Mouse (Mus musculus) midbrain, embryonic 15.5 days (tissue): ENCODE measurements around the gene Zfp697. TPM values are rescaled to one million over a fixed set of nuclear protein-coding genes. Genes with fewer than 3 reads are reported as not detected.

ENCODE experiments used
- ATAC-seq: fragments of 200-750 bp; cut with Nextera tagmentation; replicated peaks from 2 replicates; pipeline ENCODE4 v1.8.0; 2017; ENCODE audit warnings: moderate TSS enrichment
- H3K27ac ChIP-seq: fragments of 300-500 bp; sonication (generic); 2 replicates; pipeline ENCODE4 v1.5.1; 2015; ENCODE audit warnings: mild to moderate bottlenecking, inconsistent platforms
- H3K27me3 ChIP-seq: fragments of 300-500 bp; sonication (generic); replicated peaks from 2 replicates; pipeline ENCODE4 v1.6.1; 2015; ENCODE audit warnings: inconsistent platforms
- H3K36me3 ChIP-seq: fragments of 300-500 bp; sonication (generic); replicated peaks from 2 replicates; pipeline ENCODE4 v1.6.1; 2015; ENCODE audit warnings: inconsistent platforms
- H3K4me1 ChIP-seq: fragments of 300-500 bp; sonication (generic); 2 replicates; pipeline ENCODE4 v1.6.1; 2015; ENCODE audit warnings: inconsistent platforms
- H3K4me2 ChIP-seq: fragments of 300-500 bp; sonication (generic); 2 replicates; pipeline ENCODE4 v1.6.1; 2015; ENCODE audit warnings: inconsistent platforms, mild to moderate bottlenecking, moderate library complexity
- H3K4me3 ChIP-seq: fragments of 300-500 bp; sonication (generic); 2 replicates; pipeline ENCODE4 v1.5.1; 2015; ENCODE audit warnings: mild to moderate bottlenecking, inconsistent platforms
- H3K9ac ChIP-seq: fragments of 300-500 bp; sonication (generic); 2 replicates; pipeline ENCODE4 v1.6.1; 2015; ENCODE audit warnings: mild to moderate bottlenecking, inconsistent platforms
- H3K9me3 ChIP-seq: fragments of 300-500 bp; sonication (generic); 2 replicates; pipeline ENCODE4 v1.6.1; 2016; ENCODE audit warnings: inconsistent platforms
- WGBS: fragments of 180-500 bp; shearing (Covaris S2); methylation state at CpG from one replicate; pipeline ENCODE4 v1.1.7; 2015; ENCODE audit warnings: mixed read lengths; 5-methylcytosine and 5-hydroxymethylcytosine counted together
- polyA plus RNA-seq: library from polyadenylated mRNA; unstranded; fragments of >200 nt; fragmentation: Nextera tagmentation; extraction: Ambion mirVana; gene quantifications from 2 replicates; pipeline ENCODE4 v1.2.1, GENCODE M21; 2015

The Zfp697 gene
- polyA plus RNA-seq, 1 experiment from 2014 or later, result 19.8 TPM

DNA sequence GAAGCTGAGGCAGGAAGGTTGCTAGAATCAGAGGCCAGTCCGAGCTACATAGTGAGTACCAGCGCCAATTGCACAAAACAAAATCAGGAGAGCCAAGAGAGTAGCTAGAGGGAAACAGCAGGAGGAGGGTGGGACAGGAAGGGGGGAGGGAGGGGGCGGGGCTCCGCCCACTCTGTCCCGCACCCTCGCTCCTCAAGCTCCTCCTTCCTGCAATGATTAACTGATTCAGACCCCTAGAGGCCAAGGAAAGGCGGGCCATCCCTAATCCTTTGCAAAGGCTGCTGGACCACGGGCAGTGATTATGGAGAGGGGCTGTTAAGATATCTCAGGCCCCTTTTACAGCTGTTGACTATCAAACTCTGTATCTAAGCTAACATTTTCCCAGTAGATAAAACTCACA lies 33.6 kb upstream of the Zfp697 start:
- 16% methylated on average over 8 of the region's 8 CpGs for WGBS
- no peaks in the 10 kb centered on the region for H3K9me3 ChIP-seq
- no peak overlapping the region for H3K9ac ChIP-seq
- H3K4me1 ChIP-seq, result no peaks in the 10 kb centered on the region
- no peak overlapping the region for H3K4me3 ChIP-seq
- H3K27ac ChIP-seq, result no peak overlapping the region
- H3K27me3 ChIP-seq, result no peaks in the 10 kb centered on the region
- H3K4me2 ChIP-seq, result no peak overlapping the region
- ATAC-seq, result peak; percentile 42; the same call in 1 of the 2 replicates
- no peaks in the 10 kb centered on the region for H3K36me3 ChIP-seq

DNA sequence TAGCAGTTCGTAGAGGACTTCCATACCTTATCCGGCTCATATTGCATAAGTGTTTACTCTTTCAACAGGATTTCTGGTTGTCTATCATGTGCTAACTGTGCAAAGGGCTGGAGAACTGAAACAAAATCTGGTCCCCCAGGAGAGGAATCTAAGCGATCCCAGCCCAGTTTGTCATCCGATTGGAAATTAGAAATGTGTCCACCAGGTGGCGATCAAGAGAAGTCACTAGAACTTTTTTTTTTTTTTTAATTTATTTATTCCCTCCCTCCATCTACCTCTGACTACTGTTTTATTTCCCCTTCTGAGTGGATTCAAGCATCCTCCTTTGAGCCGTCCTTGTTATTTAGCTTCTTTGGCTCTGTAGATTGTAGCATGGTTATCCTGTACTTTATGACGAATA lies 28.4 kb upstream of the Zfp697 start:
- H3K36me3 ChIP-seq, result no peaks in the 10 kb centered on the region
- H3K4me2 ChIP-seq, result no peak overlapping the region
- H3K9me3 ChIP-seq, result no peaks in the 10 kb centered on the region
- WGBS, result 36% methylated on average over 7 of the region's 7 CpGs
- no peak overlapping the region for H3K4me3 ChIP-seq
- H3K27me3 ChIP-seq, result no peaks in the 10 kb centered on the region
- H3K27ac ChIP-seq, result no peak overlapping the region
- no peaks in the 10 kb centered on the region for H3K4me1 ChIP-seq
- no peak for ATAC-seq
- H3K9ac ChIP-seq, result no peak overlapping the region

DNA sequence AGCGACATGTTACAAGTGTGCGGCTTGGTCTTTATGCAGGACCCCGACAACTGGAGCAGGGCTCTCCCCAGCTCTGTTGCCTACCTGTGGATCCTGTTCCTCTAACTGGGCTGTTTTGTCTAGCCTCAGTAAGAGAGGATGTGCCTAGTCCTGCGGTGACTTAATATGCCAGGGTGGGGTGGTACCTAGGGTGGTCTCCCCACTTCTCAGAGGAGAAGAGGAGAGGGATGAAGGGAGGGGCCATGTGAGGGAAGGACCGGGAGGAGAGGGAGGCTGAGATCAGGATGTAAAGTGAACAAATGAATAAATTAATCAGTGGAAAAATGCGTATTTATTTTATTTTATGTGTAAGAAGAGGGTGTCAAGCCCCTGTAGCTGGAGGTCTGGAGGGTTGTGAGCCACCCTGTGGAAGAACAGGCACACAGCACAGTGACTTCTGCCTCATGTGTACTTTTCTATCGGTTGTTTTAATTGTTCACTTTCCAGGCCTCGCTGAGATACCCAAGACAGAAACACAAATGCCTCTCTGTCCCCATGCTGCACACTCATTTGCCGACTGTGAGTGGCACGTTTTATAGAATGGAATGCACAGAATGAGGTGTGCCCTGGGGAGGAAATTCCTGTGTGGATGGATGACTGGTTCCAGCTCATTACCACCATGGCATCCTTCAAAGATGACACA lies 26.8 kb upstream of the Zfp697 start:
- no peak overlapping the region for H3K27ac ChIP-seq
- peak; percentile 77 for ATAC-seq
- H3K27me3 ChIP-seq, result no peaks in the 10 kb centered on the region
- 62% methylated on average over 10 of the region's 10 CpGs for WGBS
- no peak overlapping the region for H3K4me2 ChIP-seq
- no peaks in the 10 kb centered on the region for H3K4me1 ChIP-seq
- no peaks in the 10 kb centered on the region for H3K9me3 ChIP-seq
- H3K4me3 ChIP-seq, result no peak overlapping the region
- no peaks in the 10 kb centered on the region for H3K36me3 ChIP-seq
- H3K9ac ChIP-seq, result no peak overlapping the region

DNA sequence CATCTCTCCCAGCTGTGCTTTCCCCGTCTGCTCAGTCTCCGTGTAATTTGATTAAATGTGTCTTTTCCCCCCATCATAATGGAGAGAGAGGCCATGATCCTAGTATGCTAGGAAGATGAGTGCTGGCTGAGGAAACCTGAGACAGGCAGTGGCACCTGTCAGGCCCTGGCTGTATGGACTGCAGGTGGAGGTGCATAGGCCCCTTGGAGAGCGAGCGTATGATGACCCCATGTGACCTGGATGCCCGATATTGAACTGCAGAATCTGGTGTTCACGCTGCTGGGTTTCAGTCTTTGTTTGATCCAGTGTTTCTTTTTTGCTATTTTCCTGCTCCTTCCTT lies 26.3 kb upstream of the Zfp697 start:
- peak; percentile 25; the same call in 1 of the 2 replicates for ATAC-seq

DNA sequence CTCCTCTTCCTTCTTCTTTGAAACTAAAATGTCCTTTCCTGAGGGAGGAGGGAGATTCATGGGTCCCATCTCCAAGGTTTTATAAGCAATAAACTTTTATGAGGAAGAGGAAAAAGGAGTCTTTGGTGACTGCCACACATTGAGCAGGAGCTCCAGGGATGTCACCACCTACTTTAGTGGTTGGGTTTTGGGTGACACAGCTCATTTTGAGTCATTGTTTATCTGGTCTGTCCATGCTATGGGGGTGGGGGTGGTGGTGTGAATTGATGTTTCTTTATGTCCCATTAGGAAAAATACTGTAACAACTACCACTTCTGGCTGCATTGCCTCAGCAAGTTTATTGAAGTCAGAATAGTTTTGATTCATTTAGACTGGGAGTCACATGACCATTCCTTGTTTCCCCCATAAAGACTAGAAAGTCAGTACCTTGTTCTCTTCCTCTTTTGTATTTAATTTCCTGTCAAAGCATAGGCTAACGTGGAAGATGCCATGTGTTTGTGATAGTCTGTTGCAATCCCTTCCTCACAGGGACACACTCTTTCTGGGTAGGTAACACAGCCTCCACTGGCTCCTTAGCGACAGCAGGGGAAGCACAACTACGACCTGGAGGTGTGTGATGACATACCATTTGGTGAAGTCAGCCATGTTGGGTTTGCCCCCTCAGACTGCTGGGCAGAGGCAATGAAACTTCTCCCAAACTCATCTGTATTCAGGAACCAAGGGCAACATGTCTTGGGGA lies 25.5 kb upstream of the Zfp697 start:
- no peaks in the 10 kb centered on the region for H3K4me1 ChIP-seq
- ATAC-seq, result no peak
- H3K9me3 ChIP-seq, result no peaks in the 10 kb centered on the region
- H3K4me2 ChIP-seq, result no peak overlapping the region
- H3K27me3 ChIP-seq, result no peaks in the 10 kb centered on the region
- no peak overlapping the region for H3K27ac ChIP-seq
- WGBS, result 85% methylated on average over 3 of the region's 3 CpGs
- H3K36me3 ChIP-seq, result no peaks in the 10 kb centered on the region
- H3K9ac ChIP-seq, result no peak overlapping the region
- H3K4me3 ChIP-seq, result no peak overlapping the region

More for the DNA sequence above, 26.3 kb upstream of the Zfp697 start:
- no peaks in the 10 kb centered on the region for H3K36me3 ChIP-seq
- no peaks in the 10 kb centered on the region for H3K9me3 ChIP-seq
- no peaks in the 10 kb centered on the region for H3K4me1 ChIP-seq
- H3K27ac ChIP-seq, result no peak overlapping the region
- WGBS, result 64% methylated on average over 6 of the region's 6 CpGs
- H3K4me3 ChIP-seq, result no peak overlapping the region
- no peaks in the 10 kb centered on the region for H3K27me3 ChIP-seq
- no peak overlapping the region for H3K9ac ChIP-seq
- H3K4me2 ChIP-seq, result no peak overlapping the region

DNA sequence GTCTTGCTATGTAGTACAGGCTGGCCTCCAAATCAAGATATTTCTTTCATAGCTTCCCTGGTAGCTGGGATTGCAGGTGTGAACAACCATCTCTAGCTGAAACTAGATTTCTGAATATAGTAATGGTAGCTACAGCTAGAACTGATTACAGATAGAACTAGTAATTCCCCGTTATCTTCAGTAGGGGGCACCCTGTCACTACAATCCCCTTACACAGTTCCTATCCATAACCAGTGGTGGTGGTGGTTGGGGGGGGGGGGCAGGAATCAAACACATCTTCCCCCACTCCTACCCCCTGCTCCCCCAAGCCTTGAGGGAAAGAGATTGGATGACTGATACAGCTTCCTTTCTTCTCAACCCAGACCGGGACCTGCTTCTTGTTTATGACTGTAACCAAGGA lies 19.5 kb upstream of the Zfp697 start:
- no peak overlapping the region for H3K4me3 ChIP-seq
- H3K9me3 ChIP-seq, result no peaks in the 10 kb centered on the region
- H3K36me3 ChIP-seq, result no peaks in the 10 kb centered on the region
- no peak overlapping the region for H3K27ac ChIP-seq
- no peak overlapping the region for H3K4me2 ChIP-seq
- 39% methylated on average over 2 of the region's 2 CpGs for WGBS
- no peak for ATAC-seq
- no peaks in the 10 kb centered on the region for H3K27me3 ChIP-seq
- no peaks in the 10 kb centered on the region for H3K4me1 ChIP-seq
- no peak overlapping the region for H3K9ac ChIP-seq

DNA sequence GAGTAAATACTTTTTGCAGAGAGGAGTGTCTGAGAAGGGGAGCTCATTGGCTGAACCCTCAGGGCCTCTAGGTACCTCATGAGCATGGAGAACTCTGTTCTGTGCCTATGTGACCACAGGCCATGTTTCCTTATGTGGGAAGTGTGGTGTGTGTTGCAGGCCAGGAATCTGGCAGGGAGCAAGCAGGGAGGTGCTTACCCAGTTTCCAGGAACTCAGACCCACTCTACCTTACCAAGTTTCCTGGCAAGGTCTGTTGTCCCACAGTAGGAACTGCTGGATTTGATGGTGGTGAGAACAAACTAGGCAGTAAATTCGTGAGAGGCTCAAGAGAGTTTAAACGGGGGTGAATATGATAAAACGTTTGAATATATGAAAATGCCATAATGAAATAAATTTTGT lies 16.2 kb upstream of the Zfp697 start:
- H3K4me1 ChIP-seq, result no peaks in the 10 kb centered on the region
- WGBS, result 82% methylated on average over 3 of the region's 3 CpGs
- no peak overlapping the region for H3K4me3 ChIP-seq
- no peak overlapping the region for H3K27ac ChIP-seq
- H3K4me2 ChIP-seq, result no peak overlapping the region
- no peaks in the 10 kb centered on the region for H3K36me3 ChIP-seq
- no peak for ATAC-seq
- no peak overlapping the region for H3K9ac ChIP-seq
- H3K27me3 ChIP-seq, result no peaks in the 10 kb centered on the region
- H3K9me3 ChIP-seq, result no peaks in the 10 kb centered on the region

DNA sequence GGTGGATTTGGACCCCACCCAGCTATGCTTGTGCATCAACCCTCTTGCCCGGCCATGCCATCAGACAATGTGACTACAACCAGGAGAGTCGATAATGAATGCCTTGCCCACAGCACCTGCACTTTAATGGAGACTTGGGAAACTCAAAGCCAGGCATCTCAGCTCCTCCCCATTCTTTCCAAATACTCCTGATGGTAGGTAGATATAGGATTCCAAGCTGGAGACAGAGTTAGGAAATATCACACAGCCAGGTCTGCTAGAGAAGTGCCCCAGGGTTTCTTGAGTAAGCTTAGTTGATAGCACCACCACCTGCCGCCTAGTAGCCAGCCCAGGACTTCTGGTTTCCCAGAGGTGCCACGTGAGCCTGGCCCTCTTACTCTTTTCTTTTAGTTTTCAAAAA lies 15.4 kb upstream of the Zfp697 start:
- no peak for ATAC-seq
- no peaks in the 10 kb centered on the region for H3K4me1 ChIP-seq
- WGBS, result 88% methylated on average over 4 of the region's 4 CpGs
- H3K36me3 ChIP-seq, result no peaks in the 10 kb centered on the region
- H3K27me3 ChIP-seq, result no peaks in the 10 kb centered on the region
- H3K9me3 ChIP-seq, result no peaks in the 10 kb centered on the region
- no peak overlapping the region for H3K4me2 ChIP-seq
- H3K4me3 ChIP-seq, result no peak overlapping the region
- H3K9ac ChIP-seq, result no peak overlapping the region
- H3K27ac ChIP-seq, result no peak overlapping the region

DNA sequence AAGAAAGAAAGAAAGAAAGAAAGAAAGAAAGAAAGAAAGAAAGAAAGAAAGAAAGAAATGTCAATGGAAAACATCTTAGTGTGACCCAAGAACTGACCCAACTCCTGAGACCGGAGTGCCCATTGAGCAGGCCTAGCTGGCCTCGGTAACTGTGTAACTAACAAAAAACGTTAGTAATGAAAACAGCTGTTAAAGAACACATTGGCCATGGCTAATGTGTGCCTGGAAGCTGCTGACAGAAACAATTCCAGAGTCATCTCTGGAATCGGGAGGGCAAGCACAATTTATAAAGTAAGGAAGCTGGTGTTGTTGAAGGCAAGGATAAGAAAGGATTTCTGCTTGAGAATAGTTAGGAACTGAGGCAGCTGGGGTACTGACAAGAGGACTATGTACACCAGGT lies 14.0 kb upstream of the Zfp697 start:
- Histone ChIP-seq H3K4me2 (no peak overlapping the region), H3K4me1 (no peaks in the 10 kb centered on the region), H3K27ac (no peak overlapping the region), H3K36me3 (no peaks in the 10 kb centered on the region), H3K9me3 (no peaks in the 10 kb centered on the region), H3K27me3 (no peaks in the 10 kb centered on the region), H3K9ac (no peak overlapping the region), H3K4me3 (no peak overlapping the region)
- ATAC-seq, result no peak
- WGBS, result 78% methylated on average over 4 of the region's 4 CpGs

DNA sequence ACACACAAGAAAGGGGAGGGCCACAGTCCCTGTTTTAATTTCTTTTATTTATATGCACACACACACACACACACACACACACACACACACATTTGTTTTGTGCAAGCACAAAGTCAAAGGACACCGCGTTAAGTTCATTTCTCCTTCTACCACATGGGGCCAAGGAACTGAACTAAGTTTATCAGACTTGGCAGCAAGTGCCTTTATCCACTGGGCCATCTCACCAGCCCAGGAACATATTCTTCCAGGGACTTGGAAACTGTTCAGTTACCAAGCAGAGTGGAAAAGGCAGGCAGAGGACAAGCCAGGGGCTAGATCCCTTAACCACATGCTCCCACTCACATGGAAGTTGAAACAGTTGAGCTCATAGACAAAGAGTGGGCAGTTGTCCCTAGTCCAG lies 13.5 kb upstream of the Zfp697 start:
- H3K27me3 ChIP-seq, result no peaks in the 10 kb centered on the region
- H3K9ac ChIP-seq, result no peak overlapping the region
- no peaks in the 10 kb centered on the region for H3K4me1 ChIP-seq
- H3K27ac ChIP-seq, result no peak overlapping the region
- H3K4me2 ChIP-seq, result no peak overlapping the region
- H3K36me3 ChIP-seq, result no peaks in the 10 kb centered on the region
- WGBS, result 92% methylated on average over 2 of the region's 2 CpGs
- H3K9me3 ChIP-seq, result no peaks in the 10 kb centered on the region
- ATAC-seq, result no peak
- H3K4me3 ChIP-seq, result no peak overlapping the region

DNA sequence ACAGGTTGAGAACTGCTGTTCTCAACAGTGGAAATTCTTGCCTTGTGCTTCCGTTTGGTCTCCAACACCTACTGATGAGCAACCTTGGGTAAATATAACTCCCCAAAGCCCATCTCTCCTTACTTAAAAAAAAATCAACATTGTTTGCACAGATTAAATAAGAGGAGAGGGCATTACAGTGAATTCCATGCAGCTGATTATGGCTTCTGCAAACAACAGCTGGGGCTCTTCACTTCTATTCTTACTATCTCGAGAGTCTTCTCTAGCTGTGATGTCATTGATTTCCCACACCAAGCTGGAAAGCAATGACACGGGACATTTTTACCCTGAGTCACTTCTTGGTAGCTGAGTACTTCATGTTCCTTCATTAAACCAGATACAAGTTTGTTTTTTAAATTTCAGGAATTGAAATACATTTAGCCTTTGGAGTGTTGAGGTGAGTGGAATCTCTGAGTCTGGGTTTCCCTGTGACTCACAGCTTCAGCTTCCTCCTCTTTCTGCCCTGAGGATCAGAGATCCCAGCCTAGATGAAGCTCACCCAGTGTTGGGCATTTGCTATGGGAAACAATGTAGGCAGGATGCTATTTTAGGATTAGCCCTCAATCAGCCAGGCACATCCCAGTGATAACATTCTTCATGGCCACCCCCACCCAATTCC lies 8.1 kb upstream of the Zfp697 start:
- 72% methylated on average over 3 of the region's 3 CpGs for WGBS
- Histone ChIP-seq H3K4me1 (no peaks in the 10 kb centered on the region), H3K9me3 (no peaks in the 10 kb centered on the region), H3K36me3 (no peaks in the 10 kb centered on the region), H3K9ac (no peak overlapping the region), H3K27ac (no peak overlapping the region), H3K4me3 (no peak overlapping the region), H3K4me2 (no peak overlapping the region), H3K27me3 (no peaks in the 10 kb centered on the region)
- ATAC-seq, result no peak

DNA sequence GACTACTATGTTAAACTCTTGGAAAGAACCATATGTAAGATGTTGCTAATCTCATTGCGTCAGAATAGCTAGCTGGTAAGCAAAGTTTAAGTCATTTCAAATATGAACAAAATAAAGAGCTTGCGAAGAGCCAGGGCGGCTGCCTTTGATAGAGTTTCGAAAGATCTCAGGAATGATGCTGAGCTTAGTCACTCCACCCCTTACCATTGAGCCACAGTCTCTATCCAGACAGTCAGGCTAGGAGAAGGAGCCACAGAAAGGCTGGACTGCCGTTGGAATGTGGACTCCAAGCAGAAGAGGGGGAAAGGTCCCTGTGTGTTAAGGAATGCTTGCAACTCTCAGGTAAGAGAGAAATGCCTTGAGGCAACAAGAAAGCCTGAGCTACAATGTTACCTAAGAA lies 7.3 kb upstream of the Zfp697 start:
- 91% methylated on average over 5 of the region's 5 CpGs for WGBS
- no peaks in the 10 kb centered on the region for H3K9me3 ChIP-seq
- H3K27ac ChIP-seq, result no peak overlapping the region
- no peak overlapping the region for H3K9ac ChIP-seq
- no peak overlapping the region for H3K4me3 ChIP-seq
- no peak overlapping the region for H3K4me2 ChIP-seq
- H3K27me3 ChIP-seq, result no peaks in the 10 kb centered on the region
- no peak for ATAC-seq
- H3K36me3 ChIP-seq, result no peaks in the 10 kb centered on the region
- H3K4me1 ChIP-seq, result no peaks in the 10 kb centered on the region

DNA sequence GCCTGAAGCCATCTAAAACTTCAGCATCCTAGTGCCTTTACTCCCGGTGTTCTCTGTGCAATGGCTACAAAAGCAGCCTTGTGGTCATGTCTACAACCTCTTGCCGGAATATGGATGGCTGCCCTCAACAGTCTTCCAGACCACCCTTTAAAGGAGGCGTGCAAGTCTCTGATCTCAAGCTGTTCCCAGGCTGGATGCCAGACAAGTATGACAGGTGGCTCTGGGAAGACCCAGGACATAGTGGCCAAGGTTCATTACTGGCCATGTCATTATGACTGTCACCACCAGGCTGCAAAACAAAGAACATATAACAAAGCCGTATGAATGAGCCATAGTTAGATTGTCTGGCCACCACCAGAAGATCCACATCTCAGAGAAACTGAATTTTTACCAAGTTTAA lies 4.0 kb upstream of the Zfp697 start:
- Histone ChIP-seq H3K27ac (no peak overlapping the region), H3K9me3 (no peaks in the 10 kb centered on the region), H3K27me3 (0 out of 2 replicates have a peak, but pooled peaks cover 2% of the 10 kb centered on the region), H3K36me3 (no peaks in the 10 kb centered on the region), H3K4me2 (no peak overlapping the region), H3K4me1 (no peaks in the 10 kb centered on the region), H3K4me3 (no peak overlapping the region), H3K9ac (no peak overlapping the region)
- WGBS, result 90% methylated on average over 4 of the region's 4 CpGs
- no peak for ATAC-seq
